Mouse (Mus musculus): ENCODE results near the gene Opcml. TPM values are rescaled to one million over a fixed set of nuclear protein-coding genes. Genes with fewer than 3 reads are reported as not detected.

Gene Opcml
- total RNA-seq, 1 experiment, result 0.49 TPM

GRCm38 (mm10) chr9:28278555-28278954 is 488.0 kb downstream of the Opcml start:
- no peak for TF ChIP-seq MAFK (IDR thresholded peaks at IDR 0.05; ENCODE audit: insufficient read depth, low read depth, low read length)
- TF ChIP-seq CHD2 (IDR thresholded peaks at IDR 0.05; ENCODE audit: low read depth, low read length), result no peak
- in situ Hi-C loops (cut with MboI; ENCODE audit: low sequenced_read_pairs in 2 of 2, unreplicated experiment in 2 of 2), result no loop called here
- Histone ChIP-seq H3K9me3 (ENCODE audit: control insufficient read depth, insufficient read depth, low read depth, low read length) (no peaks in the 10 kb centered on the region), H3K4me3 (ENCODE audit: insufficient read depth in 1 of 2, low read depth in 1 of 2, low read length in 2 of 2, poor library complexity in 1 of 2, severe bottlenecking in 1 of 2) (no peak overlapping the region), H3K9ac (ENCODE audit: insufficient read depth, low read depth, low read length, poor library complexity, severe bottlenecking) (no peak overlapping the region), H3K27ac (ENCODE audit: insufficient read depth, low read depth, low read length, poor library complexity, severe bottlenecking) (no peak overlapping the region), H3K36me3 (ENCODE audit: control insufficient read depth, insufficient read depth, low read length, poor library complexity, severe bottlenecking) (no peaks in the 10 kb centered on the region), H3K4me1 (ENCODE audit: control insufficient read depth in 2 of 2, insufficient read depth in 2 of 2, low read length in 2 of 2, poor library complexity in 1 of 2) (no peaks in the 10 kb centered on the region)
- no peak for DNase-seq (ENCODE audit: low read depth, low spot score)

GRCm38 (mm10) chr9:28281025-28281424 is 490.4 kb downstream of the Opcml start:
- Histone ChIP-seq H3K4me3 (ENCODE audit: insufficient read depth in 1 of 2, low read depth in 1 of 2, low read length in 2 of 2, poor library complexity in 1 of 2, severe bottlenecking in 1 of 2) (no peak overlapping the region), H3K9me3 (ENCODE audit: control insufficient read depth, insufficient read depth, low read depth, low read length) (no peaks in the 10 kb centered on the region), H3K36me3 (ENCODE audit: control insufficient read depth, insufficient read depth, low read length, poor library complexity, severe bottlenecking) (no peaks in the 10 kb centered on the region), H3K4me1 (ENCODE audit: control insufficient read depth in 2 of 2, insufficient read depth in 2 of 2, low read length in 2 of 2, poor library complexity in 1 of 2) (no peaks in the 10 kb centered on the region), H3K27ac (ENCODE audit: insufficient read depth, low read depth, low read length, poor library complexity, severe bottlenecking) (no peak overlapping the region), H3K9ac (ENCODE audit: insufficient read depth, low read depth, low read length, poor library complexity, severe bottlenecking) (no peak overlapping the region)
- in situ Hi-C loops (cut with MboI; ENCODE audit: low sequenced_read_pairs in 2 of 2, unreplicated experiment in 2 of 2), result no loop called here
- no peak for DNase-seq (ENCODE audit: low read depth, low spot score)
- TF ChIP-seq ZNF384 (IDR thresholded peaks at IDR 0.05; ENCODE audit: low read depth, low read length) (no peak), HCFC1 (IDR thresholded peaks at IDR 0.05; ENCODE audit: borderline replicate concordance, insufficient read depth, low read length) (no peak), ZC3H11A (IDR thresholded peaks at IDR 0.05; ENCODE audit: borderline replicate concordance, low read depth, low read length) (no peak), CHD2 (IDR thresholded peaks at IDR 0.05; ENCODE audit: low read depth, low read length) (no peak), MAFK (IDR thresholded peaks at IDR 0.05; ENCODE audit: insufficient read depth, low read depth, low read length) (no peak)

- in situ Hi-C loops (cut with MboI; ENCODE audit: low sequenced_read_pairs in 2 of 2, unreplicated experiment in 2 of 2), result no loop called here
These were observed 491.0 kb downstream of the Opcml start for GRCm38 (mm10) chr9:28281571-28281970.

DNA sequence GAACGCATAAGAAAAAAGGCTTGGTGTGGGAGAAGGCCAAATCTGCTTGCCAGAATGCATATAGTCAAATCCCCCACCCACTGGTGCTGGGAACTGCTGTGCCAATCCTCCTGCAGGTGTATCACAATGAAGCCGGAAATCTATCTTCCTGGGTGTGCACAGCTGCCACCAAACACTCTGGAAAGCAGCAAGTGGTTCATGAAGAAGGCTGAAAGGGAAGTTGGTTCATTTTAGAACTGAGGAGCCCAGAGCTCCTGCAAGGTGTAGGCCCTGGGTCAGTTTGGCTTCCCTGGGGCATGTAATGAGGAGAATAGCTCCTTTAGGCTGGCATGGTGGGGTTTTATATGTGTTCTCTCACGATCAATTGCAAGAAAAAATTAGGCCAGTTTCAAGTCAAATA is 494.4 kb downstream of the Opcml start:
- DNase-seq (ENCODE audit: low read depth, low spot score), result no peak
- H3K9me3 ChIP-seq (ENCODE audit: control insufficient read depth, insufficient read depth, low read depth, low read length), result no peaks in the 10 kb centered on the region
- H3K36me3 ChIP-seq (ENCODE audit: control insufficient read depth, insufficient read depth, low read length, poor library complexity, severe bottlenecking), result no peaks in the 10 kb centered on the region
- no peaks in the 10 kb centered on the region for H3K4me1 ChIP-seq (ENCODE audit: control insufficient read depth in 2 of 2, insufficient read depth in 2 of 2, low read length in 2 of 2, poor library complexity in 1 of 2)
- no peak overlapping the region for H3K9ac ChIP-seq (ENCODE audit: insufficient read depth, low read depth, low read length, poor library complexity, severe bottlenecking)
- TF ChIP-seq ZNF384 (IDR thresholded peaks at IDR 0.05; ENCODE audit: low read depth, low read length) (no peak), ZC3H11A (IDR thresholded peaks at IDR 0.05; ENCODE audit: borderline replicate concordance, low read depth, low read length) (no peak), HCFC1 (IDR thresholded peaks at IDR 0.05; ENCODE audit: borderline replicate concordance, insufficient read depth, low read length) (no peak), MAFK (IDR thresholded peaks at IDR 0.05; ENCODE audit: insufficient read depth, low read depth, low read length) (no peak), CHD2 (IDR thresholded peaks at IDR 0.05; ENCODE audit: low read depth, low read length) (no peak)
- no peak overlapping the region for H3K4me3 ChIP-seq (ENCODE audit: insufficient read depth in 1 of 2, low read depth in 1 of 2, low read length in 2 of 2, poor library complexity in 1 of 2, severe bottlenecking in 1 of 2)
- in situ Hi-C loops (cut with MboI; ENCODE audit: low sequenced_read_pairs in 2 of 2, unreplicated experiment in 2 of 2), result no loop called here
- no peak overlapping the region for H3K27ac ChIP-seq (ENCODE audit: insufficient read depth, low read depth, low read length, poor library complexity, severe bottlenecking)

More at GRCm38 (mm10) chr9:28281571-28281970, 491.0 kb downstream of the Opcml start:
- DNase-seq (ENCODE audit: low read depth, low spot score), result no peak
- no peak for TF ChIP-seq CHD2 (IDR thresholded peaks at IDR 0.05; ENCODE audit: low read depth, low read length)
- no peak for TF ChIP-seq HCFC1 (IDR thresholded peaks at IDR 0.05; ENCODE audit: borderline replicate concordance, insufficient read depth, low read length)
- no peak for TF ChIP-seq ZNF384 (IDR thresholded peaks at IDR 0.05; ENCODE audit: low read depth, low read length)
- no peak for TF ChIP-seq ZC3H11A (IDR thresholded peaks at IDR 0.05; ENCODE audit: borderline replicate concordance, low read depth, low read length)
- TF ChIP-seq MAFK (IDR thresholded peaks at IDR 0.05; ENCODE audit: insufficient read depth, low read depth, low read length), result no peak
- Histone ChIP-seq H3K4me3 (ENCODE audit: insufficient read depth in 1 of 2, low read depth in 1 of 2, low read length in 2 of 2, poor library complexity in 1 of 2, severe bottlenecking in 1 of 2) (no peak overlapping the region), H3K27ac (ENCODE audit: insufficient read depth, low read depth, low read length, poor library complexity, severe bottlenecking) (no peak overlapping the region), H3K9me3 (ENCODE audit: control insufficient read depth, insufficient read depth, low read depth, low read length) (no peaks in the 10 kb centered on the region), H3K36me3 (ENCODE audit: control insufficient read depth, insufficient read depth, low read length, poor library complexity, severe bottlenecking) (no peaks in the 10 kb centered on the region), H3K9ac (ENCODE audit: insufficient read depth, low read depth, low read length, poor library complexity, severe bottlenecking) (no peak overlapping the region), H3K4me1 (ENCODE audit: control insufficient read depth in 2 of 2, insufficient read depth in 2 of 2, low read length in 2 of 2, poor library complexity in 1 of 2) (no peaks in the 10 kb centered on the region)

GRCm38 (mm10) chr9:28286384-28286783 is 495.8 kb downstream of the Opcml start:
- Histone ChIP-seq H3K4me3 (ENCODE audit: insufficient read depth in 1 of 2, low read depth in 1 of 2, low read length in 2 of 2, poor library complexity in 1 of 2, severe bottlenecking in 1 of 2) (no peak overlapping the region), H3K27ac (ENCODE audit: insufficient read depth, low read depth, low read length, poor library complexity, severe bottlenecking) (no peak overlapping the region), H3K36me3 (ENCODE audit: control insufficient read depth, insufficient read depth, low read length, poor library complexity, severe bottlenecking) (no peaks in the 10 kb centered on the region), H3K9me3 (ENCODE audit: control insufficient read depth, insufficient read depth, low read depth, low read length) (no peaks in the 10 kb centered on the region), H3K4me1 (ENCODE audit: control insufficient read depth in 2 of 2, insufficient read depth in 2 of 2, low read length in 2 of 2, poor library complexity in 1 of 2) (no peaks in the 10 kb centered on the region), H3K9ac (ENCODE audit: insufficient read depth, low read depth, low read length, poor library complexity, severe bottlenecking) (no peak overlapping the region)
- DNase-seq (ENCODE audit: low read depth, low spot score), result no peak
- TF ChIP-seq HCFC1 (IDR thresholded peaks at IDR 0.05; ENCODE audit: borderline replicate concordance, insufficient read depth, low read length) (no peak), CHD2 (IDR thresholded peaks at IDR 0.05; ENCODE audit: low read depth, low read length) (no peak), MAFK (IDR thresholded peaks at IDR 0.05; ENCODE audit: insufficient read depth, low read depth, low read length) (no peak), ZNF384 (IDR thresholded peaks at IDR 0.05; ENCODE audit: low read depth, low read length) (no peak), ZC3H11A (IDR thresholded peaks at IDR 0.05; ENCODE audit: borderline replicate concordance, low read depth, low read length) (no peak)
- in situ Hi-C loops (cut with MboI; ENCODE audit: low sequenced_read_pairs in 2 of 2, unreplicated experiment in 2 of 2), result no loop called here
